Mouse (Mus musculus): ENCODE results near the gene Olfr180.

DNA sequence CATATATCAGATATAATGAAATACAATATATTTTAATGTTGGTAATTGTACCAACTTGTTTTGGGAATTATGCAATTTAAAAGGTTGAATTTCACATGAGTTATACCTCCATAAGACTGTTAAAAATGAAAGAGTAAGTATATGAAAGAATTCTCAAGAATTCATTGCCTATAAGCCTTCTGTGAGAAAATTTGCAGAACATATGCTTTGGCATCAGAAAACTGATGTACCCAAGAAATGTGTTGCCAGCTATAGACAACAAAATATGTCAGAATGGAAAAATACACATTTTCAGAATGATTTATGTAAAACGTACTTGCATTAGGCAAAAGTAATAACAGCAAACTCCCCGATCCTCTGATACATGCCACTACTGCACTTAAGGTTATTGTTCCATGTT lies 44.8 kb downstream of the Olfr180 start:
- no peak for TF ChIP-seq POLR2A (IDR thresholded peaks at IDR 0.05; ENCODE audit: low read depth, low read length)
- TF ChIP-seq CTCF (IDR thresholded peaks at IDR 0.05; ENCODE audit: extremely low read depth, insufficient read depth, insufficient read length, insufficient replicate concordance), result no peak

Data from spleen, adult 2 months (tissue).